Mouse (Mus musculus): ENCODE measurements at regions not wholly inside any gene's neighbourhood (a gene's known extent, or its start where the extent isn't known, plus 50 kb on each side); places are given as distances from the start of the nearest gene placed in this dataset.
A peak's percentile ranks its signal among the peaks of the same experiment; 100 is the strongest.

DNA sequence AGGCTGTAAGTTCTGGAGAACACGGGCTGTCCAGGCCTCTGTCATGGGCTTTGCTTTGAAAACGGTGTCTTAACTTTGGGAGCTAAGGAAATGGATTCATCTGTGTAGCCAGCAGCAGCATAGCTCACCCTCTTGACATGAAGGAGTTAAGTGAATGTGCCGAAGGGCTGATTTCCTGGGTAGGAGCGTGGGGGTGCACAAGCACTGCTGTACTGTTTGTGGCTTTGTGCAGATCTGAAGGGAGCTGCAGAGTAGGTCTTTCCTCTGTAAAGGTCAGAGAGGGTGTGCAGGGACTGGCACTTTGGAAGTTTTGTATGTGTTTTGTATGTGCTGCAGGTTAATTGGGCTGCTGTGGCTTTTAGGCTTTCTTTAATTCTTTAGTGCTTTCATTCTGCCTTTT lies 102.6 kb upstream of the Rxylt1 start:
- intact Hi-C loops (cut with DNase I), result no loop called here
- DNase-seq (ENCODE audit: low spot score in 2 of 2), result no peak

DNA sequence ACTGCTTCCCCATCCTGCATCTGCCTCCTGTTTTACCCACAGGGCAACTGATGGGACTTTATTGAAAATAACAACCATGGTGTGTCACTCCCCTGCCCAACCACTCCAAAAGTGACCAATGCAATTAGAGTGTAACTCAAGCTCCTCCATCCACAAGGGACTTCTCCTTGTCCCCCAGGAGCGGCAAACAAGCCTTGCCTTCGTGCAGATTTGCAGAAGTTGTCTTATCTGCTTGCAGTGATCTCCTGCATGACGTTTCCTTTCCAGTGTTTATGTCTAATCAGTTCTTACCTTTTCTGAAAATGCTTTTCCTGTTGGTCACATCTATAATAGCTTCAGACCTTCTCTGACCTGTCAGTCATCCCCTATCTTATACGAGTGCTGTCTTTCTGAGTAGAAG lies 100.5 kb upstream of the Rxylt1 start:
- intact Hi-C loops (cut with DNase I), result no loop called here
- no peak for DNase-seq (ENCODE audit: low spot score in 2 of 2)

DNA sequence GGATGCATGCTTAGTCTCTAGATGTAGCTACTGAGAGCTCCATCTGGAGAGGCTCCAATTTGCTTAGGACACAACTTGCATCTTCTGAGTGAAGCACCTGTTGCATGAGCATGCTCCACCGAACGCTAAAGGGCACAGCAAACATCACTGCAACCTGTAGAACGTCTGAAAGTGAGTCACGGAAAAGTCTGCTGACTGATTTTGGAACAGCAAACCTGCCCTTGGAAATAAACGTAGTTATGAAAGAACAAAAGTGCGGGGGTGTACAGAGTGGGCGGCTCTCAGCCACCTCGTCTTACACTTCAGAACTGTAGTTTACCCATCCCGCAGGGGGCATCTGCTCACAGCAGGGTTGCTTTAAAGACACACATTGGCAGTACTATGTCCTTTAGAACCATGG lies 97.0 kb upstream of the Rxylt1 start:
- intact Hi-C loops (cut with DNase I), result no loop called here
- DNase-seq (ENCODE audit: low spot score in 2 of 2), result peak in 1 of 2 experiments; percentile 42

DNA sequence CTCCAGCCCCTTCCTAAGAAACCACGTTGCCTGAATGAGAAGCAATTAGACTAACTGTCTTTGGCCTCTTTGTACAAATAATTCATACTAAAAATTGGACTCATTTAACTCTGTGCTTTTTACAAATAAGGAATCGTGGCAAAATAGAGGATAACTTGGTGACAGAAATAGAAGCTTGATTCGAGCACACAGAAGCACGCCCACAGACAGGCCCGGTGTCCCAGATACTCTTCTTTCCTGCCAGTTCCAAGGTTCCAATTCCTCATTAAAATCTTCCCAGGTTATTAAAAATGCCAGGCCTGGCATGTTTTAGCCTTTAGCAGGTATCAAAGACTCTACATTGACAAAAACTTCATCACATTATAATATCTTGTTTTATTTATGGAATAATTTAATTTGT lies 96.2 kb upstream of the Rxylt1 start:
- DNase-seq (ENCODE audit: low spot score in 2 of 2), result peak; percentile 42 to 61
- intact Hi-C loops (cut with DNase I), result no loop called here

DNA sequence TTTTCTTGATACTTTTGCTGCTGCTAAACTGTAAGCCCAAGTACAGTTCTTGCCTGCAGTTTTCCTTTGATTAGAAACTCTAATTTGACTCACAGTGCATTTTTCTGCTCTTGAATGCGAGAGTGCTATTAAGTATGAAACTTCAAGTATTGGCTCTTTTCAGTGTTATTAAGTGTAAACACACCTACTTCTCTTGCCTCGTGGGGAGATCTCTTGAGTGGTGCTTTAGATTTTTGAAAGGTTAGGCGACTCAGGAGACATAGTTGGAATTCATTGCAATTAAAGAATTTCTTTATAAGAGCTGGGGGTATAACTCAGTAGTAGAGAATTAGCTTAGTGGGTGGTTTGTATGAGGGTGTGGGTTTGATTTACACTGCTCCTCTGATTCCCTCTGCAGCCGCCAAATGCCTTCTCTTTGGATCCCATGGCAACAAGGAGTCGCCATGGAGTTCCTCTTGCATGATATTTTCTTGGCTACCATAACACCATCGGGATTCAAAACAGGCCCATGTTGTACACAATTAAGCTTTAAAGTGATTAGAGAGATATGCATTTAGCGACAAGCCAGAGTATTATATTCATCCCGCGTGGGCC lies 88.1 kb upstream of the Rxylt1 start:
- DNase-seq (ENCODE audit: low spot score in 2 of 2), result peak; percentile 19 to 33
- intact Hi-C loops (cut with DNase I), result no loop called here

DNA sequence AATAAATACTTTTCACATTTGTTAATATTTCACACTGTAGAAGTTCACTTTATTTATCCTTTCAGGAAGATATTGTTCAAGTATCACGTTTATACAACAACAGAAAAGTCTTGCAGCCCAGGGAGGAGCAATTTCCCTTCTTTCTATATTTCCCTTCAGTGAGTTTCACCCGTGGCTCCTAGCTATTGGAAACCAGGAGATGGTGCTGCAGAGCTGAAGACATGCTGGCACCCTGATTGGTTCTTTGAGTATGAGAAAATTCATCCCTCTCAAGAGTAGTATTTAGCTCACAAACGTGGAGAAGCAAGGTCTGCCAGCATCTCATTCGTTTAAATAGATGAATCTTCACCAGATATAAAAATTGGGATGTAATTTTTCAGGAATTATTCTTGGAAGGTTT lies 85.9 kb upstream of the Rxylt1 start:
- DNase-seq (ENCODE audit: low spot score in 2 of 2), result peak; percentile 57 to 70
- intact Hi-C loops (cut with DNase I), result loop anchor here (2.0 to 5.0 kb wide), 2 partner anchors 264 to 346 kb away; partner anchors contain the start of gene Avpr1a

DNA sequence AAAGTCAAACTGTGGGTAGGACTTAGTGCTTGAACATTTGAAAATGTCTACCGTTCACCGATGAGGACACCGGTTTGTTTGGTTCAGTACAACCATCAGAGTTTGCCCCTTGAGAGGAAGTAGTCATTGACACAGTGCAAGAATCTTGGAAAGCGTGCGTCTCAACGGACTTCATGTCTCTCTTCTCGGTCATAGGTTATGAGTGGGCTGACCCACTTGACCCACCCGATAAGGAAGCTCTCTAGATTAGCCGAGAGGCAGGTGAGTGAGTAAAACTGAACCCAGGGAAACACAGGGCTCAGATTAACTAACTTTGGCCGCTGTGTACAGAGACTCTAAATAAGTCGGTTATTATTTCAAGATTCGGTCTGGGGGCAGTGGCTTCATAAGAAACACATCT lies 51.9 kb upstream of the Rxylt1 start:
- no peak for DNase-seq (ENCODE audit: low spot score in 2 of 2)
- intact Hi-C loops (cut with DNase I), result no loop called here

DNA sequence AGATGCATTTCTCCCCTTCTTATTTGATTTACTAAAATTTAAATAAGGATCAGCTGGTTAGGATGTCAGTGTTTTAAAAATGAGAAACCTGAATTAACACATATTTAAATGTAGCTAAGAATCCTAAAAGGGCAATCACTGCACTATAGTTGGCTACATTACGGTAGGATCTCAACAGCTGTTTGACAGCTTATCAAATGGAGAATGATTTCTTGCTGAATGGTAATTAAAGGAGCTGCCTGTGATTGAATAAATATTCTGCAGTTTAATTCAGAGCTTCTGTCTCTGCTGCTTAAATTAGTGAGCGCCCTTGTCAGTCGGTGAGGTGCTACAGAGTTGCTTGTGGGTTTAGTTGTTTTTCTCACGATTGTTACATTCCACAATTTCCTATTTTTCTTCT lies 51.4 kb upstream of the Rxylt1 start:
- DNase-seq (ENCODE audit: low spot score in 2 of 2), result no peak
- intact Hi-C loops (cut with DNase I), result no loop called here
